Mouse (Mus musculus) heart, embryonic 10.5 days (tissue): ENCODE measurements around the gene Tbkbp1. TPM values are rescaled to one million over a fixed set of nuclear protein-coding genes. Genes with fewer than 3 reads are reported as not detected.

Experiments used
- DNase-seq: peaks from one replicate; pipeline ENCODE4 v3.0.0-alpha.2; 2017; ENCODE audit warnings: low spot score
- H3K27ac ChIP-seq: fragments of 300-500 bp; sonication (generic); 2 replicates; pipeline ENCODE4 v1.5.1; 2016; ENCODE audit warnings: mild to moderate bottlenecking
- H3K27me3 ChIP-seq: fragments of 300-500 bp; sonication (generic); 2 replicates; pipeline ENCODE4 v1.6.1; 2016; ENCODE audit warnings: mild to moderate bottlenecking; ENCODE audit not compliant: poor library complexity, insufficient read depth, severe bottlenecking
- H3K36me3 ChIP-seq: fragments of 300-500 bp; sonication (generic); 2 replicates; pipeline ENCODE4 v1.6.1; 2016; ENCODE audit warnings: mild to moderate bottlenecking, moderate library complexity
- H3K4me1 ChIP-seq: fragments of 300-500 bp; sonication (generic); 2 replicates; pipeline ENCODE4 v1.6.1; 2016; ENCODE audit warnings: mild to moderate bottlenecking
- H3K4me3 ChIP-seq: fragments of 300-500 bp; sonication (generic); 2 replicates; pipeline ENCODE4 v1.5.1; 2016; ENCODE audit warnings: mild to moderate bottlenecking, moderate library complexity
- H3K9me3 ChIP-seq: fragments of 300-500 bp; sonication (generic); 2 replicates; pipeline ENCODE4 v1.6.1; 2016; ENCODE audit warnings: mild to moderate bottlenecking, moderate library complexity
- WGBS: fragments of 180-500 bp; shearing (Covaris S2); methylation state at CpG from one replicate; pipeline ENCODE4 v1.1.7; 2016; 5-methylcytosine and 5-hydroxymethylcytosine counted together
- polyA plus RNA-seq: library from polyadenylated mRNA; unstranded; fragments of >200 nt; fragmentation: Nextera tagmentation; extraction: Ambion mirVana; gene quantifications from 2 replicates; pipeline ENCODE4 v1.2.1, GENCODE M21; 2016

Tbkbp1 gene
- polyA plus RNA-seq, 1 experiment from 2014 or later = 8.4 TPM

DNA sequence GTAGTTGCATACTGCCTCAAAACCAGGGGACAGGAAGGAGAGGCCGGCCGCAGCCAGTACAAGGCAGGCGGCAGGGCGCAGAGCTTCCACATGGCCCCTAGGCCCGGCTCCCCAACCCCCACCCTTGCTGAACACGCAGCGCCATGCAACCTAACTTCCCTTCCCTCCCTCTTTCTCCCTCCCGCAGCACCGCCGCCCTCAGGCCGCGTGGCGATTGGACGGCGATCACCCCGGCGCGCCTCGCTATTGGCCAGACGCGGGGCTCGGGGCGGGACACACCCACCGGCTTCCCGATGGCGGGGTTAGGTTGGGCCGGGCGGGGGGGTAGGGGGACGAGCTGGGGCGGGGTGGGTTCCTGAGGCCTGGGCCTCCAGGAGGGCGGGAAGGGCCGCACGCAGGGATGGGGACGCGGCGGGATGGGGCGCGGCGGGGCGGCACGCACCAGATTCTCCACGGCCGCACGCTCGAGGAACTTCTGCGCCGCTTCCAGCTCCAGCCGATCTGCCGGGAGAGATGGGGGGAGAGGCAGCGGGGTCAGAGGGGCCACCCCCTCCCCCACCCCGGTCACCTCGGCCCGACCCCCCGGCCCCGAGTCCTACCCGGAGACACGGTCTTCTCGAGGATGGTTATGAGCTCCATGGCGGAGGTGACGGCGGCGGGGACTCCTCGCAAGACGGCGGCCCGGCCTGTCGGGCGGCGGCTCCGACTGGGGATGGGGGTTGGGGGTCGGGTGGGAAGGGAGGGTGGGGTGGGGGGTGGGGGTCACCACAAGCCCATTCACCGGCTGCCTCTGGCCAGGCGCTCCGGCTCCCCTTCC, 35.9 kb upstream of the Tbkbp1 start:
- H3K27me3 ChIP-seq = no peaks in the 10 kb centered on the region
- peaks cover 45% of the 10 kb centered on the region for H3K36me3 ChIP-seq
- peaks cover 33% of the 10 kb centered on the region for H3K4me1 ChIP-seq
- H3K9me3 ChIP-seq = no peaks in the 10 kb centered on the region
- WGBS = 2% methylated on average over 74 of the region's 74 CpGs
- DNase-seq = peak; percentile 99
- H3K27ac ChIP-seq = peak overlapping the region; percentile 99
- H3K4me3 ChIP-seq = peak overlapping the region; percentile 97

DNA sequence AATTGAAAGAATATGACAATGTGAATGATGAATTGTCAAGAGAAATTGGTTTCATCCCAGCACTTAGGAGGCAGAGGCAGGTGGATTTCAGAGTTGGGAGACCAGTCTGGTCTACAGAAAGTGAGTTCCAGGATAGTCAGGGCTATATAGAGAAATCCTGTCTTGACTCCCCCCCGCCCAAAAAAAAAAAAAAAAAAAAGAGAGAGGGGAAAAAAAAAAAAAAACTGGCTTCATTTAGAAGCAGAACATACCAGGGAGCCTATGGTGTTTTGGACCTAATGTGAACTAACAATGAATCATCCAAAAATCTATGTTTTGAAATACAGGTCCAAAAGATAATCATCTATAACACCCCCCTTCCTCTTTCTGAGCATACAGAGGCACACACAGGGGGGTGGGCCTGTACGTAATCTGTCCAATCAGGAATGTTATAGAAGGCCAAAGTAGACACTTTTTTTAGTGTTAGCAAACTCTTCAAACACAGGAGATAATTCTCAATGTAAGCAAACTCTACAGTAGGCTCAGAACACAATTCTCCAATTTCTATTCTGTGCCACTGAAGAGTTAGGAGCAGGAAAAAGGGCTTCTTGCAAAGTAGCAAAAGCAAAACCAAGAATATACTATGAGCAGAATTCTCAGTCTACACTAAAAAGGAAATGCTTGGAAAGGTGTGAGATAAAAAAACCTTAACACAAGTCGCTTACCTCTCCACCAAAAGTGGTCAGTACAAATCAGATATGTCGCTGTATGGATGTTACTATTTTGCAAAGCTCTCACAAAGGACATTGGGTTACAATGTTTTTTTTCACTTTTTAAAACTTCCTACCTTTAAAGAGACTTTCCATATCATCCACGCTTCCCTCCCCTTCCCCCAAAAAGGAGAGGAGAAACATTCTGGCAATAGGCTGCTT, 34.7 kb upstream of the Tbkbp1 start:
- Histone ChIP-seq H3K4me3 (peak overlapping the region; percentile 97), H3K27ac (peak overlapping the region; percentile 99)
- 57% methylated on average over 5 of the region's 5 CpGs for WGBS

DNA sequence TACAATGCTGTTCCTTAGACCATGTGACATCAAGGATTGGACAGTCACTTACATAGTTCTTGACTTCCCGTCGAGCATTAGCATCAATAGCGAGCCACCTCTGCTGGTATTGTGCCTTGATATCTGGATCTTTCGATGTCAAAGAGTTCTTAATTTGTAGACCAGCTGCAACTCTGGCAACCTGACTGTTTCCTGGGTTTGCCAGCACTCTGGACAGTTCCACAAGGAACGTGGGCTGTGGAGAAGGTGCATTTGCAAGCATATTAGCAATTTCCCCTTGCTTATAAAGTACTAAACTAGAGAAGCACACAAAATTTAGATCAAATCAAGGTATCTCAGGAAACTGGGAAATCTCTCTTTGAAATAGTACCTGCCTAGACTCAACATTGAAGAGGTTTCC, 33.6 kb upstream of the Tbkbp1 start:
- H3K4me1 ChIP-seq = peaks cover 25% of the 10 kb centered on the region
- no peak for DNase-seq
- H3K4me3 ChIP-seq = no peak overlapping the region
- 77% methylated on average over 5 of the region's 5 CpGs for WGBS
- peaks cover 68% of the 10 kb centered on the region for H3K36me3 ChIP-seq
- no peaks in the 10 kb centered on the region for H3K9me3 ChIP-seq
- no peak overlapping the region for H3K27ac ChIP-seq
- no peaks in the 10 kb centered on the region for H3K27me3 ChIP-seq

More for the DNA sequence above, 34.7 kb upstream of the Tbkbp1 start:
- no peaks in the 10 kb centered on the region for H3K27me3 ChIP-seq
- no peak for DNase-seq
- peaks cover 57% of the 10 kb centered on the region for H3K36me3 ChIP-seq
- no peaks in the 10 kb centered on the region for H3K9me3 ChIP-seq
- peaks cover 25% of the 10 kb centered on the region for H3K4me1 ChIP-seq

DNA sequence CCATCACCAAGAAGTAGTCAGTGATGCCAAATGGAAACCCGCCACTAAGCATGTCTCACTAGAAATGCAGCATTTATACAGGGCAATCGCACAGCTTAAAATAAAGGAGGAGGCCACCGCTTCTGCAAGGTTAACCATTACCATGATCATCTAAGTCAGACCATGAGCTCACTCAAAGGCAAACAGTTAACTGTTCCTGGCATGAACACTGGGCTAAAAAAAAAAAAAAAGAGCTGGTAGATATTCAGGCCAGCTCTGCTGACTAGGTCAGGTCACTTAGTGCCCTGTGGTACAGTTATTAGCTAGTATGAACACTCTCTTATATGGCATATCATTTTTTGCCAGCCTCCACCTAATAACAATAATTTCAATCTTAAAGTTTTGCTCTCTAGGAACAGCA, 31.2 kb upstream of the Tbkbp1 start:
- no peak for DNase-seq

DNA sequence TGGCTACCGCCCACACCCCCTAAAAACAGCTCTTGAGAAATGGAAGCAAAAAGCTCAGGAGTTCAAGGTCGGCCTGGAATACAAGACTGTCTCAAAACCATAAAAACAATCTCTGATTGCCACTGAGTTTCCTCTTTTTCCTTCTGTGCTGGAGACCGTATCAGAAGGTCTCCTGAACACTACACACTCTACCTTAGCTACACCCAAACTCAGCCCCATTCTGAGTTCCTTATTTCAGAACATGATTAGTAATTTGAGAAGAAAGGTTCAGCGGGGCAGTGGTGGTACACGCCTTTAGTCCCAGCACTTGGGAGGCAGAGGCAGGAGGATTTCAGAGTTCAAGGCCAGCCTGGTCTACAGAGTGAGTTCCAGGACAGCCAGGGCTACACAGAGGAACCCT, 29.8 kb upstream of the Tbkbp1 start:
- Histone ChIP-seq H3K36me3 (peaks cover 99% of the 10 kb centered on the region), H3K27ac (no peak overlapping the region), H3K9me3 (no peaks in the 10 kb centered on the region), H3K27me3 (no peaks in the 10 kb centered on the region), H3K4me1 (peaks cover 11% of the 10 kb centered on the region), H3K4me3 (no peak overlapping the region)
- WGBS = 90% methylated on average over 5 of the region's 5 CpGs
- DNase-seq = no peak

More for the DNA sequence above, 31.2 kb upstream of the Tbkbp1 start:
- H3K27me3 ChIP-seq = no peaks in the 10 kb centered on the region
- H3K4me3 ChIP-seq = no peak overlapping the region
- peaks cover 86% of the 10 kb centered on the region for H3K36me3 ChIP-seq
- peaks cover 12% of the 10 kb centered on the region for H3K4me1 ChIP-seq
- H3K9me3 ChIP-seq = no peaks in the 10 kb centered on the region
- H3K27ac ChIP-seq = no peak overlapping the region
- WGBS = 94% methylated on average over 3 of the region's 3 CpGs

DNA sequence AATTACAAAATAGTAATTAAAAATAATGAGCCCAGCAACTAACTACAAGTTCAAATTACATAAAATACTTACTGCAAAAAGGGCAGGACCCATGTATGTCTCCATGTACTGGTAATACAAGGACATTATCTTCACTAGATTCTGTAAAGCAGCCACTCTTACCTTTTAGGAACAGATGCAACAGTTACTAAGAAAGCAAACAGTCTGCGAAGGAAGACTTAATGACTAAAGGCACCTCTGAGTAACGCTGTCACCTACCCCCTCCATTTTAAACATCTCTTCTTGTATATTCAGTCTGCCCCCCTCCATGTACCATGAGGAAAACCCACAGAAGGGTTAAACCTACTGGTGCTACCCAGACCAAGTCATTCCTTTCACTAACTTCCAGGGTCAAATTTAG, 26.9 kb upstream of the Tbkbp1 start:
- H3K36me3 ChIP-seq = peaks cover 99% of the 10 kb centered on the region
- H3K27ac ChIP-seq = no peak overlapping the region
- no peaks in the 10 kb centered on the region for H3K9me3 ChIP-seq
- H3K27me3 ChIP-seq = no peaks in the 10 kb centered on the region
- H3K4me3 ChIP-seq = no peak overlapping the region
- H3K4me1 ChIP-seq = no peaks in the 10 kb centered on the region
- 93% methylated on average over 2 of the region's 2 CpGs for WGBS
- DNase-seq = no peak

DNA sequence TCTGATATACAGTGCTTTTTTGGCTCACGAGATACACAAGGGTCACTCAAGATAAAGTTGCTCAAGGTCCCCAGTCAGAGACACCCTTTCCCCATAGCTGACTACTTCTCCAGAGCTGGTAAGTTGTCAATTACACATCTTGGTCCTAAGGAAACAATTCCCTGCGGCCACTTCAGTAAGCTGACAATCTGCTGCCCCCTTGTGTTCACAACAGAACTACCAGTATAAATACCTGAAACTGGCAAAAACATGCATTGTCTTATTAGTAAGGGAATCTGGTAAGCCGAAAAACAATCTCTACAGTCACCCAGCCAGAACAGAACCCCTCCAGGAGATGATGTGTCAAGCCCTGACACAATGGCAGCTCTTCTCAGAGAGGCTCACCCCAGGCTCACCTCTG, 25.6 kb upstream of the Tbkbp1 start:
- H3K27me3 ChIP-seq = no peaks in the 10 kb centered on the region
- DNase-seq = no peak
- peaks cover 99% of the 10 kb centered on the region for H3K36me3 ChIP-seq
- no peak overlapping the region for H3K27ac ChIP-seq
- no peak overlapping the region for H3K4me3 ChIP-seq
- H3K4me1 ChIP-seq = no peaks in the 10 kb centered on the region
- 56% methylated on average over 3 of the region's 3 CpGs for WGBS
- H3K9me3 ChIP-seq = no peaks in the 10 kb centered on the region

DNA sequence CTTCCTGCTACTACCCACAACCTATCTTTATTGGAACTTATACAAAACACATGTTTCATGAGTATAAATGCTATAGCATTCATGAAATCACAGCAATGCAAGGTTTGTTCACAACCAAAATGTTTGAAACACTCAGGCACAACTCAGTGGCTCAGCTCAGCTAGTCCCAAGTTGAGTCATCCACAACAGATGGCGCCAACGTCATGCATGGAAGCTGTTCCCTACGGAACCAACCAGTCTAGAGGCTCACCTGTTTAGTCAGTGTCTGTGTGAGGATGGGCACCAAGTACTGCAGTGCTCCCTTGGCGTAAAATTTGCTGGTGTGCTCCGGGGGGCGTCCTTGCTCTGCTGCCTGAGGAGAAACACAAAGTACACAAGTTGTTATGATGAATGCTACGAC, 24.2 kb upstream of the Tbkbp1 start:
- H3K9me3 ChIP-seq = no peaks in the 10 kb centered on the region
- H3K27me3 ChIP-seq = no peaks in the 10 kb centered on the region
- H3K4me3 ChIP-seq = no peak overlapping the region
- WGBS = 94% methylated on average over 7 of the region's 7 CpGs
- no peaks in the 10 kb centered on the region for H3K4me1 ChIP-seq
- no peak overlapping the region for H3K27ac ChIP-seq
- no peak for DNase-seq
- peaks cover 99% of the 10 kb centered on the region for H3K36me3 ChIP-seq

DNA sequence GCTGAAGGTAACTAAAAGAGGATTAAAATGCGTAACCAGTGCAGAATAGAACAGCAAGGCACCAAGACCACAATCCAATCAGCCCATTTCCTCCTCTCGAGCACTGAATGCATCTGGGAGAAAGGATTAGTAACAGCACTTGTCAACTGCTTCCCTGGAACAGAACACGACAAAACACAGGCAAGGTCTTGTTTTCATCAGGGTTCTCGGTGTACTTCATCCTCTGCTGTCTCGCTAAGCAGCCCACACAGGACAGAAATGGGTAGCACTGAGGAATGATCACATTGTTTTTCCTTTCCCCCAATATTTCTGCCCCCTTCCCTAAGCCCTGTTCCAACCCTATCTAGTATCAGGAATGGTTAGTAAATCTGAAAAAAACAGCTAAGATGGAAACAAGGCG, 9.0 kb upstream of the Tbkbp1 start:
- DNase-seq = no peak
- Histone ChIP-seq H3K27ac (no peak overlapping the region), H3K36me3 (peaks cover 99% of the 10 kb centered on the region), H3K4me3 (no peak overlapping the region), H3K9me3 (no peaks in the 10 kb centered on the region), H3K4me1 (no peaks in the 10 kb centered on the region), H3K27me3 (no peaks in the 10 kb centered on the region)
- WGBS = 62% methylated on average over 6 of the region's 6 CpGs

DNA sequence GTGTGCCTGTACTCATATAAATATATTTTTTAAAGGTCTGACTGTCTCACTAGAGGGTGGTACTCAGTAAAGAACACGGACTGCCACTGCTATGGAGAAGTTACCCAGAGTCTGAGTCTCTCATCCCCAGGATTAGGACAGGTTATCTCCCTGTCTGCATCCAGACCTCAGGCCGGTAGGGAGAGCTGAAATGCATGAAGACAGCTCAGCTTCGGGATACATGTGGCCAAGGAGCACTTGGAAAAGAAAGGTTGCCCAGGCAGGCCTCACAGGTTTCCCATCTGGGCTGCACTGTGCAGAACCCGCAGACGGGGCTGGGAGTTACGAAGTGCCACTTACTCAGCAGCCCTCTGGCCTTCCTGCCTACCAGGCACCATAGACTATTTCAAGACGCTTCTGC, 5.7 kb upstream of the Tbkbp1 start:
- Histone ChIP-seq H3K27ac (no peak overlapping the region), H3K4me1 (peaks cover 11% of the 10 kb centered on the region), H3K36me3 (peaks cover 76% of the 10 kb centered on the region), H3K27me3 (no peaks in the 10 kb centered on the region), H3K9me3 (no peaks in the 10 kb centered on the region), H3K4me3 (no peak overlapping the region)
- 82% methylated on average over 7 of the region's 7 CpGs for WGBS
- no peak for DNase-seq

DNA sequence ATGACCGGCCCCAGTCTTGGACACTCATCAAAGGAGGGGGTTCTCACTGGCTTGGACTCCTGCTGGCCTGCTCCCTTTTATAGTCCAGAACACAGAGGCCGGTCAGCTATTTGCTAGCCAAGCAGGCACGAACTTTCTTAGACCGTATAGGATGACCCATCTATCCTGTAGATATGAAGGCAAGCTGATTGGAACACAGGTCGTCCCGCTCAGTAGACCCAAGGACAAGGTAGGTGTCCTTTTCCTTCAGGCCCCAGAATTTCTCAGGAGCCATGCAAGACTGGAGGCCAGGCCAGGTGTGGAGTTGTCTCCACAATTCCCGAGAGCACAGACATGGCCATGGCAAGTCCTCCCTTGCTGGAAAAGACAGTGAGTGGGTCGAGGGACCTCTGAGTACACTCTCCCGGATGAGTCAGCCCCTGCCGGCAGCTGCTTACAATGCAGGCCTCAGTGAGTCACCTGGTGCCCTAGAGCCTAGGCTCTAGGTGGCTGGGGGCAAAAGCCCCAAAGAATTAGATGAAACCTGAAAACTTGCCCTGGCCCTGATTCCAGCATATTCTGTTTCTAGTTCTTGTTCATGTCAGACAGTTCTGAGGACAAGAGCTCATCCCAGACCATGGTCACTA, 1.5 kb upstream of the Tbkbp1 start:
- Histone ChIP-seq H3K27me3 (peaks cover 20% of the 10 kb centered on the region), H3K4me3 (no peak overlapping the region), H3K36me3 (peaks cover 35% of the 10 kb centered on the region), H3K27ac (no peak overlapping the region), H3K4me1 (peaks cover 47% of the 10 kb centered on the region), H3K9me3 (no peaks in the 10 kb centered on the region)
- 28% methylated on average over 10 of the region's 10 CpGs for WGBS
- DNase-seq = no peak

DNA sequence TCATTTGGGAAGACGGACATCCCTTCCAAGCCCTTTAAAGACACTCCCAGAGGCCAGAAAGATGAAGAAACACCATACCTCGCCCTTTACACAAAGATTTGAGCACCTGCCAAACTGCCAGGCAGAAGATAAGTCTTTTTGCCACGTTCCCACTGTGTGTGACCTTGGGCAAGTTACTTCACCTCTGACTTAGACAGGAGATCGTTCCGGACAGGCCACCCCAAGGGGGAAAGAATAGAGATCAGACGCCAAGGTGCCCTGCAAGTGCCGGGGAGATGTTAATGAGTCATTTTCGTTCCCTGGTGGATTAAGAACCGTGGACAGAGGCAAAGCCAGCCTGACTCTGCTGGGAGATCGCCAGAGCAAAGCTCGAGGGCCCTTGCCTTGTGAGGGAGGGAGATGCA, 730 bp upstream of the Tbkbp1 start:
- Histone ChIP-seq H3K9me3 (no peaks in the 10 kb centered on the region), H3K4me1 (peaks cover 51% of the 10 kb centered on the region)
- 1% methylated on average over 11 of the region's 11 CpGs for WGBS

More for the DNA sequence above, 730 bp upstream of the Tbkbp1 start:
- H3K27me3 ChIP-seq = peaks cover 20% of the 10 kb centered on the region
- H3K4me3 ChIP-seq = peak overlapping the region; percentile 83
- H3K27ac ChIP-seq = 0 out of 2 replicates have a peak overlapping the region, but pooled peaks have one; percentile 93
- no peak for DNase-seq
- H3K36me3 ChIP-seq = peaks cover 31% of the 10 kb centered on the region
